Mouse (Mus musculus) forebrain, embryonic 10.5 days (tissue): Measurements from ENCODE around the gene Supt7l. TPM values are rescaled to one million over a fixed set of nuclear protein-coding genes. Genes with fewer than 3 reads are reported as not detected.
A peak's percentile ranks its signal among the peaks of the same experiment; 100 is the strongest.

ENCODE experiments used
- DNase-seq: peaks from one replicate; pipeline ENCODE4 v3.0.0-alpha.2; 2017; ENCODE audit warnings: low spot score; ENCODE audit errors: extremely low spot score
- H3K27ac ChIP-seq: fragments of 300-500 bp; sonication (generic); 2 replicates; pipeline ENCODE4 v1.5.1; 2016; ENCODE audit warnings: mild to moderate bottlenecking
- H3K27me3 ChIP-seq: fragments of 300-500 bp; sonication (generic); 2 replicates; pipeline ENCODE4 v1.6.1; 2016; ENCODE audit warnings: mild to moderate bottlenecking; ENCODE audit not compliant: poor library complexity, severe bottlenecking
- H3K36me3 ChIP-seq: fragments of 300-500 bp; sonication (generic); replicated peaks from 2 replicates; pipeline ENCODE4 v1.6.1; 2016; ENCODE audit warnings: mild to moderate bottlenecking, moderate library complexity
- H3K4me1 ChIP-seq: fragments of 300-500 bp; sonication (generic); 2 replicates; pipeline ENCODE4 v1.6.1; 2016
- H3K4me3 ChIP-seq: fragments of 300-500 bp; sonication (generic); 2 replicates; pipeline ENCODE4 v1.5.1; 2016; ENCODE audit warnings: mild to moderate bottlenecking, moderate library complexity
- H3K9me3 ChIP-seq: fragments of 300-500 bp; sonication (generic); 2 replicates; pipeline ENCODE4 v1.6.1; 2016; ENCODE audit warnings: mild to moderate bottlenecking, moderate library complexity
- WGBS: fragments of 180-500 bp; shearing (Covaris S2); methylation state at CpG from one replicate; pipeline ENCODE4 v1.1.7; 2016; 5-methylcytosine and 5-hydroxymethylcytosine counted together
- polyA plus RNA-seq: library from polyadenylated mRNA; unstranded; fragments of >200 nt; fragmentation: Nextera tagmentation; extraction: Ambion mirVana; gene quantifications from 2 replicates; pipeline ENCODE4 v1.2.1, GENCODE M21; 2016

Supt7l gene
- polyA plus RNA-seq, 1 experiment from 2014 or later, result 25.1 TPM

DNA sequence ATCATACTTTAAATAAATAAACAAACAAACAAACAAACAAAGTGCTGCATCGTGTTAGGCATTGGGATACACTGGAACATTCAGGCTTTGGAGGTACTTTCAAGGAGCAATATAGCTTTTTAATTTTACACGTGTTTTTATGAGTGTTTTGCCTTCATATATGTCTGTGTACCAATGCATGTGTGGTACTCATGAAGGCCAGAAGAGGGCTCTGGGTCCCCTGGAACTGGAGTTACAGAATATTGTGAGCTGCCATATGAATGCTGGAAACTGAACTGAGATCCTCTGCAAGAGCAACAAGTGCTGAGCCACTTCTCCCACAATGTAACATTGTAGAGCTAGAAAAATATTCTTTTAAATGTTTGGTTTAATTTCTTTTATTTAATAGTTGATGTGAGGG, 7.6 kb upstream of the Supt7l start:
- no peak for DNase-seq
- Histone ChIP-seq H3K4me1 (no peaks in the 10 kb centered on the region), H3K9me3 (no peaks in the 10 kb centered on the region), H3K27ac (no peak overlapping the region), H3K27me3 (no peaks in the 10 kb centered on the region), H3K4me3 (no peak overlapping the region), H3K36me3 (peaks cover 94% of the 10 kb centered on the region)
- 90% methylated on average over 2 of the region's 2 CpGs for WGBS

- no peak for DNase-seq
- H3K9me3 ChIP-seq, result no peaks in the 10 kb centered on the region
- WGBS, result 71% methylated on average over 2 of the region's 2 CpGs
- peaks cover 50% of the 10 kb centered on the region for H3K36me3 ChIP-seq
- H3K27ac ChIP-seq, result no peak overlapping the region
- no peaks in the 10 kb centered on the region for H3K27me3 ChIP-seq
- H3K4me3 ChIP-seq, result peak overlapping the region; percentile 81; the same call in 1 of the 2 replicates
- H3K4me1 ChIP-seq, result peaks cover 22% of the 10 kb centered on the region
Observed at GRCm38 (mm10) chr5:31528560-31528959, 953 bp upstream of the Supt7l start.

DNA sequence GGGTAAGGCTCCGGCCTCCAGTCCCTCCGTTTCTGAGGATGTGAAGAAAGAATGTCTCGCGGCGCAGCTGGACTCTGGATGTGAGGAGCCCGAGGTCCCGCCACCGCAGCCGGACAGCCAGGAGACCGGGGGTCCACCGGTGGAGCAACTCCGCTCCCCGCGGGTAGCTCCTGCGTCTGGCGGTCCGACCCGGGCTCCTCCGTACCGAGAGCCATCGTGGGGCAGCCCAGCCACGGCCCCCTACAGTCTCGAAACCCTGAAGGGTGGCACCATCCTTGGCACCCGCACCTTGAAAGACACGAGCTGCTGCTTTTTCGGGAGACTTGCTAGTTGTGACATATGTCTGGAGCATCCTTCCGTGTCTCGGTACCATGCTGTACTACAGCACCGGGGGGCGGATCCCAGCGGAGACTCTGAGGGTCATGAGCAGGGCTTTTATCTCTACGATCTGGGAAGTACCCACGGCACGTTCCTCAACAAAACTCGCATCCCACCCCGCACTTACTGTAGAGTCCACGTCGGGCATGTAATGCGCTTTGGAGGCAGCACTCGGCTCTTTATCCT, 408 bp downstream of the Supt7l start:
- no peak for DNase-seq
- Histone ChIP-seq H3K4me3 (peak overlapping the region; percentile 81), H3K9me3 (no peaks in the 10 kb centered on the region), H3K27ac (peak overlapping the region; percentile 93), H3K36me3 (peaks cover 44% of the 10 kb centered on the region), H3K27me3 (no peaks in the 10 kb centered on the region), H3K4me1 (peaks cover 22% of the 10 kb centered on the region)
- 4% methylated on average over 40 of the region's 40 CpGs for WGBS

DNA sequence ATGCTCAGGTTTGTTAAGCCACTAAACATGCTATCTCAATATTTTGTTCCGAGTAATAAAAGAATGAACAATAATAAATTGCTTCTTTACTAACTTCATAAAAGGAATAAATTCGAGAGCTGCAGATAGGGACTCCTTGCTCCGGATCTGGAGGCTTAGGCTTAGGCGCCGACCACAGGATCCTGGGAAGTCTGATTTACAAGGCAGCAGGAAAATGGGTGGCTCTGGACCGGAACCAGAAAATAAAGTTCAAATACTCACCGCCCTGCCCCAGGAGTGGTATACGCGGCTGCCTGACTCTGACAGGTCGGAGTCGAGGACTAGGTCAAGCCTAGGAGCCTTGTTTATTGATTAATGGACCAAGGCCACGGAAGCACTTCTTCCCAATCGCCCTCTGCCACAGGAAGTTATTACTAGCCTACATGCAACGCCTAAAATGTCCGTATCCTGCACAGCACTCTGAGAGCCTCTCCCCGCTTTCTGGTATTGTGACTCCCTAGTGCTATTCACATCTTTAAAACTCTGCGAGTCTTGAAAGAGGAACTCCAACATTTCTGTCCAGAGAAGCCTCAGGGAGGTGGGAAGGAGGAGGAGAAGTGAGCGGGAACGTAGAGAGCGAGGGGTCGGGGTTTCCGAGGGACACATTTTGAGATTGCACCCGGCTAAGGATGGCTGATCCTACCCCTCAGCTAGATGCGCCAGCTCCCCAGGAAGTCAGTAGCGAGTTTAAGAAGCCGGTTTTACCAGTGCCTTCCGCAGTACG, 1.1 kb downstream of the Supt7l start, which contains the start of gene Slc4a1ap:
Gene Slc4a1ap (plus strand): TSS at position 642 of the 763 bp plus-strand sequence.
- no peaks in the 10 kb centered on the region for H3K27me3 ChIP-seq

GRCm38 (mm10) chr5:31520556-31520955, 7.1 kb downstream of the Supt7l start:
- Histone ChIP-seq H3K27ac (no peak overlapping the region), H3K36me3 (peaks cover 71% of the 10 kb centered on the region), H3K4me1 (peaks cover 3% of the 10 kb centered on the region), H3K4me3 (no peak overlapping the region), H3K9me3 (no peaks in the 10 kb centered on the region), H3K27me3 (no peaks in the 10 kb centered on the region)
- 93% methylated on average over 6 of the region's 6 CpGs for WGBS
- no peak for DNase-seq

More for the DNA sequence above, 1.1 kb downstream of the Supt7l start, which contains the start of gene Slc4a1ap:
- WGBS, result under 1% methylated on average over 28 of the region's 28 CpGs
- DNase-seq, result peak; percentile 75
- Histone ChIP-seq H3K4me1 (peaks cover 22% of the 10 kb centered on the region), H3K27ac (peak within 1 kb of the TSS; percentile 93), H3K4me3 (peak within 1 kb of the TSS; percentile 81), H3K36me3 (peaks cover 44% of the 10 kb centered on the region), H3K9me3 (no peaks in the 10 kb centered on the region)

GRCm38 (mm10) chr5:31512481-31512880, 15.1 kb downstream of the Supt7l start:
- H3K4me1 ChIP-seq, result no peaks in the 10 kb centered on the region
- H3K4me3 ChIP-seq, result no peak overlapping the region
- H3K36me3 ChIP-seq, result peaks cover 99% of the 10 kb centered on the region
- 85% methylated on average over 1 of the region's 1 CpGs for WGBS
- H3K27ac ChIP-seq, result no peak overlapping the region
- no peaks in the 10 kb centered on the region for H3K9me3 ChIP-seq
- H3K27me3 ChIP-seq, result no peaks in the 10 kb centered on the region
- no peak for DNase-seq

- peaks cover 99% of the 10 kb centered on the region for H3K36me3 ChIP-seq
- H3K4me3 ChIP-seq, result no peak overlapping the region
- no peaks in the 10 kb centered on the region for H3K27me3 ChIP-seq
- H3K4me1 ChIP-seq, result no peaks in the 10 kb centered on the region
- DNase-seq, result no peak
- no peak overlapping the region for H3K27ac ChIP-seq
- no peaks in the 10 kb centered on the region for H3K9me3 ChIP-seq
- WGBS, result 93% methylated on average over 10 of the region's 10 CpGs
Observed at GRCm38 (mm10) chr5:31504843-31505242, 22.8 kb downstream of the Supt7l start.

- Histone ChIP-seq H3K4me3 (peak within 1 kb of the TSS; percentile 91), H3K27ac (peak within 1 kb of the TSS; percentile 88)
- WGBS, result under 1% methylated on average over 49 of the region's 49 CpGs
Observed at GRCm38 (mm10) chr5:31494513-31495297, 32.9 kb downstream of the Supt7l start, which contains the start of gene Gpn1. TSS of gene Gpn1 (plus strand) at chr5:31494741.

GRCm38 (mm10) chr5:31492031-31492430, 35.6 kb downstream of the Supt7l start:
- no peak overlapping the region for H3K27ac ChIP-seq
- H3K4me1 ChIP-seq, result peaks cover 17% of the 10 kb centered on the region
- H3K27me3 ChIP-seq, result no peaks in the 10 kb centered on the region
- no peak for DNase-seq
- H3K9me3 ChIP-seq, result no peaks in the 10 kb centered on the region
- no peak overlapping the region for H3K4me3 ChIP-seq
- 58% methylated on average over 1 of the region's 1 CpGs for WGBS
- peaks cover 12% of the 10 kb centered on the region for H3K36me3 ChIP-seq

More at GRCm38 (mm10) chr5:31494513-31495297, 32.9 kb downstream of the Supt7l start, which contains the start of gene Gpn1:
- Histone ChIP-seq H3K27me3 (no peaks in the 10 kb centered on the region), H3K4me1 (peaks cover 17% of the 10 kb centered on the region), H3K9me3 (no peaks in the 10 kb centered on the region), H3K36me3 (peaks cover 38% of the 10 kb centered on the region)
- peak; percentile 89 for DNase-seq

GRCm38 (mm10) chr5:31489116-31489769, 38.4 kb downstream of the Supt7l start:
- H3K4me3 ChIP-seq, result no peak overlapping the region
- DNase-seq, result no peak
- peaks cover 18% of the 10 kb centered on the region for H3K36me3 ChIP-seq
- no peak overlapping the region for H3K27ac ChIP-seq
- H3K9me3 ChIP-seq, result no peaks in the 10 kb centered on the region
- no peaks in the 10 kb centered on the region for H3K27me3 ChIP-seq
- 75% methylated on average over 7 of the region's 7 CpGs for WGBS
- H3K4me1 ChIP-seq, result peaks cover 4% of the 10 kb centered on the region; the same call in 1 of the 2 replicates

- H3K4me3 ChIP-seq, result no peak overlapping the region
- H3K27ac ChIP-seq, result no peak overlapping the region
- no peaks in the 10 kb centered on the region for H3K27me3 ChIP-seq
- no peaks in the 10 kb centered on the region for H3K9me3 ChIP-seq
- no peak for DNase-seq
- peaks cover 26% of the 10 kb centered on the region for H3K36me3 ChIP-seq
- H3K4me1 ChIP-seq, result no peaks in the 10 kb centered on the region
- WGBS, result 98% methylated on average over 3 of the region's 3 CpGs
Observed at GRCm38 (mm10) chr5:31487889-31488288, 39.7 kb downstream of the Supt7l start.

DNA sequence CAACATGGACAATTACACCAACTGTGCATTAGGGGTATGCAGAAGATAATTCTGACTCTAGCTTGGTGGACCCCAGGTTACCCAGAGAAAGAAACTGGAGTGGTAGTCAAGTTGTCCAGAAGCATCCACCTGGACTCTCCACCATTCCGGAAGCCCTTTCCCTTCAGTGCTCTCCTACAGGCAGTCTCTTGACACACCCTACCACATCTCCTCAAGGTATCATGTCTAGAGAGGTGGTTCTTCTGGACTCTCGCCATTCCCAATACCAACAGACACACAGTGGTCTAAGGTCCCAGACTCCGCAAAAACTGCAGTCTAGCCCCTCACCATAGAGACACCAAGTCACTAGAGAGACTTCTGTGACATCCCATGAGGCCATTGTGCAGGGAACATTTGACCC, 42.2 kb downstream of the Supt7l start, which contains the start of gene 4930548H24Rik:
Gene 4930548H24Rik (plus strand): TSS at position 301 of the 400 bp plus-strand sequence.
- Histone ChIP-seq H3K27ac (no peak within 1 kb of the TSS), H3K4me1 (no peaks in the 10 kb centered on the region), H3K9me3 (no peaks in the 10 kb centered on the region), H3K27me3 (no peaks in the 10 kb centered on the region), H3K36me3 (peaks cover 51% of the 10 kb centered on the region), H3K4me3 (no peak within 1 kb of the TSS)
- WGBS, result 95% methylated on average over 3 of the region's 3 CpGs
- no peak for DNase-seq
